Mouse (Mus musculus) MEL (cell line): ENCODE data around the gene Man1c1. TPM values are rescaled to one million over a fixed set of nuclear protein-coding genes. Genes with fewer than 3 reads are reported as not detected.

ENCODE experiments used
- DNase-seq: peaks from one replicate; pipeline ENCODE4 v3.0.0; 2011; ENCODE audit warnings: low read depth, low spot score
- H3K27ac ChIP-seq: 2 replicates; pipeline ENCODE4 v1.5.1; 2012; ENCODE audit warnings: low read depth, mild to moderate bottlenecking, control low read depth, low read length, moderate library complexity; ENCODE audit not compliant: control insufficient read depth
- H3K27me3 ChIP-seq, 2 experiments: fragments of 150-350 bp in 1 of 2; sonication (generic) in 1 of 2; 2 replicates each; pipeline ENCODE4 v1.6.1; 2012; ENCODE audit warnings: low read length in 2 of 2, mild to moderate bottlenecking in 2 of 2, improper control_type of control experiment in 1 of 2, moderate library complexity in 1 of 2; ENCODE audit not compliant: insufficient read depth in 2 of 2, control insufficient read depth in 1 of 2
- H3K36me3 ChIP-seq, 2 experiments: 2 replicates each; pipeline ENCODE4 v1.6.1; 2012 to 2014; ENCODE audit warnings: low read length in 2 of 2, improper control_type of control experiment in 1 of 2, inconsistent platforms in 1 of 2, mild to moderate bottlenecking in 1 of 2; ENCODE audit not compliant: insufficient read depth in 2 of 2, control insufficient read depth in 1 of 2
- H3K4me1 ChIP-seq, 2 experiments: fragments of 150-350 bp in 1 of 2; sonication (generic) in 1 of 2; 2 replicates each; pipeline ENCODE4 v1.6.1; 2012; ENCODE audit warnings: low read length in 2 of 2, improper control_type of control experiment in 1 of 2, mild to moderate bottlenecking in 1 of 2; ENCODE audit not compliant: insufficient read depth in 2 of 2, control insufficient read depth in 1 of 2
- H3K4me3 ChIP-seq, 2 experiments: fragments of 150-350 bp in 1 of 2; sonication (generic) in 1 of 2; 2 replicates each; pipeline ENCODE4 v1.5.1; 2012; ENCODE audit warnings: low read depth in 2 of 2, low read length in 2 of 2, mild to moderate bottlenecking in 2 of 2, moderate library complexity in 2 of 2, control low read depth in 1 of 2, improper control_type of control experiment in 1 of 2; ENCODE audit not compliant: control insufficient read depth in 1 of 2, insufficient read depth in 1 of 2
- H3K79me2 ChIP-seq: 2 replicates; pipeline ENCODE4 v1.6.1; 2012; ENCODE audit warnings: mild to moderate bottlenecking, low read length, moderate library complexity; ENCODE audit not compliant: control insufficient read depth, poor library complexity, insufficient read depth
- H3K9ac ChIP-seq: 2 replicates; pipeline ENCODE4 v1.6.1; 2012; ENCODE audit warnings: low read depth, mild to moderate bottlenecking, control low read depth, low read length, moderate library complexity; ENCODE audit not compliant: control insufficient read depth, poor library complexity, severe bottlenecking
- H3K9me3 ChIP-seq: fragments of 150-350 bp; sonication (generic); replicated peaks from 2 replicates; pipeline ENCODE4 v1.6.1; 2012; ENCODE audit warnings: mild to moderate bottlenecking, low read length, improper control_type of control experiment, moderate library complexity; ENCODE audit not compliant: insufficient read depth
- BHLHE40 ChIP-seq: IDR thresholded peaks from 2 replicates; pipeline ENCODE4 v1.6.1; 2012; ENCODE audit warnings: low read depth, mild to moderate bottlenecking, inconsistent platforms, low read length, improper control_type of control experiment, borderline replicate concordance
- CHD2 ChIP-seq: IDR thresholded peaks from 2 replicates; pipeline ENCODE4 v1.6.1; 2011; ENCODE audit warnings: low read length, improper control_type of control experiment
- CTCF ChIP-seq, 3 experiments: IDR thresholded peaks in 2 of 3; conservative IDR thresholded peaks in 1 of 3; 2 replicates each; pipeline ENCODE4 v1.5.1; 2011 to 2012; ENCODE audit warnings: low read length in 3 of 3, low read depth in 2 of 3, mild to moderate bottlenecking in 2 of 3, improper control_type of control experiment in 1 of 3, inconsistent platforms in 1 of 3, mixed read lengths in 1 of 3, moderate library complexity in 1 of 3; ENCODE audit not compliant: control insufficient read depth in 1 of 3, insufficient read depth in 1 of 3, poor library complexity in 1 of 3, severe bottlenecking in 1 of 3
- ELF1 ChIP-seq: IDR thresholded peaks from 2 replicates; pipeline ENCODE4 v1.6.1; 2014; ENCODE audit warnings: low read depth, mild to moderate bottlenecking, inconsistent platforms, low read length, improper control_type of control experiment, moderate library complexity
- EP300 ChIP-seq, 2 experiments: IDR thresholded peaks; 2 replicates each; pipeline ENCODE4 v1.6.1; 2011; ENCODE audit warnings: improper control_type of control experiment in 2 of 2, low read length in 2 of 2, low read depth in 1 of 2, mild to moderate bottlenecking in 1 of 2
- ETS1 ChIP-seq: IDR thresholded peaks from 2 replicates; pipeline ENCODE4 v1.6.1; 2012; ENCODE audit warnings: low read depth, mild to moderate bottlenecking, inconsistent platforms, low read length, improper control_type of control experiment, moderate library complexity
- GABPA ChIP-seq: IDR thresholded peaks from 2 replicates; pipeline ENCODE4 v1.6.1; 2012; ENCODE audit warnings: low read depth, mild to moderate bottlenecking, inconsistent platforms, low read length, improper control_type of control experiment, moderate library complexity
- HCFC1 ChIP-seq: IDR thresholded peaks from 2 replicates; pipeline ENCODE4 v1.6.1; 2012; ENCODE audit warnings: low read depth, mild to moderate bottlenecking, inconsistent platforms, low read length, improper control_type of control experiment, moderate library complexity
- JUND ChIP-seq: IDR thresholded peaks from 2 replicates; pipeline ENCODE4 v1.6.1; 2011; ENCODE audit warnings: low read depth, mild to moderate bottlenecking, improper control_type of control experiment, low read length
- MAFK ChIP-seq: IDR thresholded peaks from 2 replicates; pipeline ENCODE4 v1.6.1; 2011; ENCODE audit warnings: low read depth, mild to moderate bottlenecking, low read length, improper control_type of control experiment, borderline replicate concordance
- MAX ChIP-seq: IDR thresholded peaks from 2 replicates; pipeline ENCODE4 v1.6.1; 2011; ENCODE audit warnings: low read length, improper control_type of control experiment
- MAZ ChIP-seq: IDR thresholded peaks from 2 replicates; pipeline ENCODE4 v1.6.1; 2012; ENCODE audit warnings: low read depth, mild to moderate bottlenecking, inconsistent platforms, low read length, improper control_type of control experiment
- MXI1 ChIP-seq: IDR thresholded peaks from 2 replicates; pipeline ENCODE4 v1.6.1; 2011; ENCODE audit warnings: mild to moderate bottlenecking, low read depth, low read length, improper control_type of control experiment
- MYC ChIP-seq: IDR thresholded peaks from 2 replicates; pipeline ENCODE4 v1.6.1; 2011; ENCODE audit warnings: low read depth, mild to moderate bottlenecking, low read length, improper control_type of control experiment, moderate library complexity
- NELFE ChIP-seq: IDR thresholded peaks from 2 replicates; pipeline ENCODE4 v1.6.1; 2011; ENCODE audit warnings: low read depth, low read length, improper control_type of control experiment
- NRF1 ChIP-seq: IDR thresholded peaks from 2 replicates; pipeline ENCODE4 v1.6.1; 2014; ENCODE audit warnings: low read depth, mild to moderate bottlenecking, inconsistent platforms, low read length, improper control_type of control experiment, moderate library complexity; ENCODE audit not compliant: poor library complexity, insufficient read depth, severe bottlenecking
- POLR2A ChIP-seq, 2 experiments: IDR thresholded peaks; 2 replicates each; pipeline ENCODE4 v1.6.1; 2011 to 2012; ENCODE audit warnings: low read length in 2 of 2, mild to moderate bottlenecking in 2 of 2, control low read depth in 1 of 2, improper control_type of control experiment in 1 of 2, low read depth in 1 of 2, moderate library complexity in 1 of 2; ENCODE audit not compliant: control insufficient read depth in 1 of 2, insufficient read depth in 1 of 2, poor library complexity in 1 of 2
- POLR2AphosphoS2 ChIP-seq: IDR thresholded peaks from 2 replicates; pipeline ENCODE4 v1.6.1; 2011; ENCODE audit warnings: low read length, improper control_type of control experiment
- RAD21 ChIP-seq: IDR thresholded peaks from 2 replicates; pipeline ENCODE4 v1.6.1; 2011; ENCODE audit warnings: mild to moderate bottlenecking, low read depth, low read length, improper control_type of control experiment
- RCOR1 ChIP-seq: IDR thresholded peaks from 2 replicates; pipeline ENCODE4 v1.6.1; 2012; ENCODE audit warnings: low read depth, mild to moderate bottlenecking, inconsistent platforms, low read length, improper control_type of control experiment
- SIN3A ChIP-seq: IDR thresholded peaks from 2 replicates; pipeline ENCODE4 v1.6.1; 2012; ENCODE audit warnings: low read length, improper control_type of control experiment, inconsistent platforms
- SMC3 ChIP-seq: IDR thresholded peaks from 2 replicates; pipeline ENCODE4 v1.6.1; 2011; ENCODE audit warnings: low read depth, low read length, improper control_type of control experiment
- TAL1 ChIP-seq: IDR thresholded peaks from 2 replicates; pipeline ENCODE4 v1.6.1; 2012; ENCODE audit warnings: mild to moderate bottlenecking, inconsistent platforms, low read length, moderate library complexity, mixed read lengths
- TBP ChIP-seq: IDR thresholded peaks from 2 replicates; pipeline ENCODE4 v1.8.0; 2011; ENCODE audit warnings: low read depth, low read length, improper control_type of control experiment
- TCF12 ChIP-seq: IDR thresholded peaks from 2 replicates; pipeline ENCODE4 v1.6.1; 2014; ENCODE audit warnings: low read depth, mild to moderate bottlenecking, inconsistent platforms, low read length, improper control_type of control experiment, moderate library complexity
- USF1 ChIP-seq: IDR thresholded peaks from 2 replicates; pipeline ENCODE4 v1.6.1; 2014; ENCODE audit warnings: low read depth, mild to moderate bottlenecking, inconsistent platforms, low read length, improper control_type of control experiment, moderate library complexity
- USF2 ChIP-seq, 2 experiments: IDR thresholded peaks; 2 replicates each; pipeline ENCODE4 v1.6.1; 2011 to 2012; ENCODE audit warnings: improper control_type of control experiment in 2 of 2, low read length in 2 of 2, borderline replicate concordance in 1 of 2, inconsistent platforms in 1 of 2, low read depth in 1 of 2, mild to moderate bottlenecking in 1 of 2; ENCODE audit not compliant: insufficient read depth in 1 of 2
- ZKSCAN1 ChIP-seq: IDR thresholded peaks from 2 replicates; pipeline ENCODE4 v1.6.1; 2012; ENCODE audit warnings: low read depth, mild to moderate bottlenecking, inconsistent platforms, low read length, improper control_type of control experiment, moderate library complexity
- polyA plus RNA-seq, 2 experiments: library from polyadenylated mRNA; stranded (reverse) in 1 of 2; unstranded in 1 of 2; fragments of >175 nt in 1 of 2; fragments of >200 nt in 1 of 2; gene quantifications; 2 replicates each; pipeline versions ENCODE4 v1.2.1 to v1.2.4; 2012; ENCODE audit warnings: low replicate concordance in 2 of 2, low read depth in 1 of 2; ENCODE audit not compliant: insufficient read length in 2 of 2, insufficient read depth in 1 of 2, missing spikeins in 1 of 2
- total RNA-seq: library from RNA; depleted of rRNA; stranded (reverse); fragments of 300-350 nt; gene quantifications from 2 replicates; pipeline ENCODE4 v1.2.3, GENCODE M21; 2012

Gene Man1c1
- total and polyA plus RNA-seq, 3 experiments = 1.9 to 5.2 TPM; not detected in 1

DNA sequence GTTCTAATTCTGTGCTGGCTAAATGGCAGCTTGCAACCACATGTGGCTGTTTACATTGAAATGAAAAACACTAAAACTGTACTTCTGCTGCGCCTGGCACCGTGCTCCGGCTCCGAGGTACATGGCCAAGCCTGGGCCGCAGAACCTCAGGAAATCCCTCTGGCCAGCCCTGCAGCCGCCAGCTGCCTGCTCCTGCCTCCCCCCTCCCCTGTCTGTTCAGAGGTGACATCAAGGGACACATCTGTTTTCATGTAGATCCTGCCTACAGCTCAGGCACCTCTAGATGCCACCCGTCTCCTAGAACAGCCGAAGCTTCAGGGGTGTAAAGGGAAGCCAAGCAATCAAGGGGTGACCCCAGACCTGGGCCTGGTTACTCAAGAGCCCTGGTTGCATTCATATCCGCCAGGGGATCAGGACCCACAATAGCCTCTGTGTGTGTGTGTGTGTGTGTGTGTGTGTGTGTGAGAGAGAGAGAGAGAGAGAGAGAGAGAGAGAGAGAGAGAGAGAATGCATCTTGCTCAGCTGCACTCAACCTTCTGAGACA lies 145.4 kb downstream of the Man1c1 start:
- H3K9me3 ChIP-seq = no peaks in the 10 kb centered on the region
- H3K4me3 ChIP-seq = no peak overlapping the region
- no peak overlapping the region for H3K27ac ChIP-seq
- no peak overlapping the region for H3K9ac ChIP-seq
- DNase-seq = no peak
- peaks cover 2 to 7% of the 10 kb centered on the region in 2 experiments for H3K4me1 ChIP-seq
- H3K36me3 ChIP-seq = peaks cover 0 to 4% of the 10 kb centered on the region in 2 experiments; a peak in 1 of 4 replicates
- H3K79me2 ChIP-seq = no peaks in the 10 kb centered on the region
- TF ChIP-seq USF2 (IDR thresholded peaks at IDR 0.05; ENCODE audit: borderline replicate concordance in 1 of 2, insufficient read depth in 1 of 2, low read depth in 1 of 2, low read length in 2 of 2) (no peak), MYC (no peak), ELF1 (no peak), ETS1 (no peak), MAZ (no peak), SIN3A (no peak), NELFE (no peak), RCOR1 (no peak), HCFC1 (no peak), GABPA (no peak), JUND (no peak), TBP (no peak), TAL1 (no peak), SMC3 (no peak)
- no peaks in the 10 kb centered on the region for H3K27me3 ChIP-seq

DNA sequence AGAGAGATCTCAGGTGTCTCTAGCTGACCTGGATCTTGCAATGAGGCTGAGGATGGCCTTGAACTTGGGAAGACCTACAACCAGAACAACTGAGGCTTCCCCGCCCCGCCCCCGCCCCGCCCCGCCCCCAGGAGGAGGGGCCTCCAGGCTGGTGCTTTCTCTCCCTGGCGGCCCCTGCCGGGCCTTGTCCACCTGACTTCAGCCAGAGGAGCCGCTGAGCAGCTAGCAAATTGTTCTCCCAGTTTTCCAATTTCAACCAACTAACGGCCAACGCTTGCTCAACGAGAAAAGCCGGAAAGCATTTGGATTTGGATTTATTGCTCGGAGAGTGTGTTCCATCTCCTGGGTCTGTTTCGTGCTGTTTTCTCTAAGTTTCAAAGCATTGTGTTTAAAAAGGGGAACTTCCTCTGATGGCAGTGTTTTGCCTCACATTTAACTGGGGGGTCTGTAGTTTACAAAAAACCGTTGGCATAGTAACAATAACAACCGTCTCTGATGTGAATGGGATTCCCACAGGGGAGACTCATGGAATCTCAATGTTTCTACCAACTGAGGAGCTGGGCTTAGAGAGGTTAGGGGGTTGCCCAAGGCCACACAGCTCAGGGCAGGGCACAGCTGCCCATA lies 146.4 kb downstream of the Man1c1 start:
- peak; percentile 75 for DNase-seq
- no peaks in the 10 kb centered on the region for H3K79me2 ChIP-seq
- H3K4me1 ChIP-seq = peaks cover 2 to 7% of the 10 kb centered on the region in 2 experiments
- H3K36me3 ChIP-seq = peaks cover 0 to 4% of the 10 kb centered on the region in 2 experiments; a peak in 1 of 4 replicates
- H3K27ac ChIP-seq = peak overlapping the region; percentile 64
- H3K9ac ChIP-seq = peak overlapping the region; percentile 68
- H3K27me3 ChIP-seq = no peaks in the 10 kb centered on the region
- peak overlapping the region; percentile 46 to 87 for H3K4me3 ChIP-seq
- no peaks in the 10 kb centered on the region for H3K9me3 ChIP-seq
- no peak for TF ChIP-seq USF2 (IDR thresholded peaks at IDR 0.05; ENCODE audit: borderline replicate concordance in 1 of 2, insufficient read depth in 1 of 2, low read depth in 1 of 2, low read length in 2 of 2)
- TF ChIP-seq CTCF (IDR thresholded peaks at IDR 0.05 in 2 of 3, conservative IDR thresholded peaks at IDR 0.05 in 1 of 3; ENCODE audit: control insufficient read depth in 1 of 3, insufficient read depth in 1 of 3, low read depth in 2 of 3, low read length in 3 of 3, poor library complexity in 1 of 3, severe bottlenecking in 1 of 3) = peak in 1 of 3 experiments; percentile 22; a peak in 3 of 6 replicates
- no peak for TF ChIP-seq MAFK
- no peak for TF ChIP-seq RCOR1
- TF ChIP-seq TBP = no peak
- TF ChIP-seq MAX = 0 out of 2 replicates have a peak, but pooled peaks have one; percentile 38
- no peak for TF ChIP-seq BHLHE40
- TF ChIP-seq EP300 (IDR thresholded peaks at IDR 0.05; ENCODE audit: low read depth in 1 of 2, low read length in 2 of 2) = peak in 1 of 2 experiments; percentile 32; a peak in 1 of 4 replicates
- peak; percentile 61; the same call in 1 of the 2 replicates for TF ChIP-seq SIN3A
- 0 out of 2 replicates have a peak, but pooled peaks have one; percentile 16 for TF ChIP-seq TCF12
- TF ChIP-seq JUND = no peak
- no peak for TF ChIP-seq GABPA
- no peak for TF ChIP-seq ZKSCAN1
- TF ChIP-seq RAD21 = no peak
- no peak for TF ChIP-seq CHD2
- no peak for TF ChIP-seq ELF1
- TF ChIP-seq MXI1 = peak; percentile 37; the same call in 1 of the 2 replicates
- TF ChIP-seq USF1 = peak; percentile 47; the same call in 1 of the 2 replicates
- no peak for TF ChIP-seq NRF1
- TF ChIP-seq MAZ = 0 out of 2 replicates have a peak, but pooled peaks have one; percentile 41
- no peak for TF ChIP-seq POLR2AphosphoS2
- TF ChIP-seq TAL1 = no peak
- no peak for TF ChIP-seq POLR2A (IDR thresholded peaks at IDR 0.05; ENCODE audit: control insufficient read depth in 1 of 2, insufficient read depth in 1 of 2, low read depth in 1 of 2, low read length in 2 of 2, poor library complexity in 1 of 2)
- no peak for TF ChIP-seq SMC3
- 0 out of 2 replicates have a peak, but pooled peaks have one; percentile 41 for TF ChIP-seq MYC
